Mouse (Mus musculus): ENCODE results near the gene Ggct.
A peak's percentile ranks its signal among the peaks of the same experiment; 100 is the strongest.

Ggct gene

GRCm38 (mm10) chr6:54992734-54993260 is at the start of gene Ggct:
Ggct (minus strand) TSS chr6:54992950.
- DNase-seq (ENCODE audit: low spot score): peak; percentile 95

GRCm38 (mm10) chr6:55040031-55040430 is 47.3 kb upstream of the Ggct start:
- no peak for DNase-seq (ENCODE audit: low spot score)

GRCm38 (mm10) chr6:55039446-55039783 is 46.7 kb upstream of the Ggct start:
- no peak for DNase-seq (ENCODE audit: low spot score)

- no peak for DNase-seq (ENCODE audit: low spot score)
These were observed 46.1 kb upstream of the Ggct start for GRCm38 (mm10) chr6:55038671-55039445.

GRCm38 (mm10) chr6:55037799-55038670 is 45.3 kb upstream of the Ggct start, which contains the start of gene Gars:
Gars (plus strand) TSS chr6:55038007.
- peak; percentile 88 for DNase-seq (ENCODE audit: low spot score)

GRCm38 (mm10) chr6:55036731-55037130 is 44.0 kb upstream of the Ggct start:
- no peak for DNase-seq (ENCODE audit: low spot score)

GRCm38 (mm10) chr6:55027642-55028041 is 34.9 kb upstream of the Ggct start:
- no peak for DNase-seq (ENCODE audit: low spot score)

- no peak for DNase-seq (ENCODE audit: low spot score)
These were observed 29.1 kb upstream of the Ggct start for GRCm38 (mm10) chr6:55021806-55022205.

- no peak for DNase-seq (ENCODE audit: low spot score)
These were observed 25.7 kb upstream of the Ggct start for GRCm38 (mm10) chr6:55018417-55018816.

- DNase-seq (ENCODE audit: low spot score): peak; percentile 36
These were observed 24.2 kb upstream of the Ggct start for GRCm38 (mm10) chr6:55016710-55017583.

GRCm38 (mm10) chr6:55016236-55016635 is 23.5 kb upstream of the Ggct start:
- DNase-seq (ENCODE audit: low spot score): peak; percentile 47

- DNase-seq (ENCODE audit: low spot score): no peak
These were observed 21.4 kb upstream of the Ggct start for GRCm38 (mm10) chr6:55014184-55014583.

GRCm38 (mm10) chr6:55012516-55012915 is 19.8 kb upstream of the Ggct start:
- DNase-seq (ENCODE audit: low spot score): no peak

- DNase-seq (ENCODE audit: low spot score): no peak
These were observed 17.8 kb upstream of the Ggct start for GRCm38 (mm10) chr6:55010330-55011091.

GRCm38 (mm10) chr6:55009391-55010230 is 16.9 kb upstream of the Ggct start:
- DNase-seq (ENCODE audit: low spot score): no peak

GRCm38 (mm10) chr6:55008401-55008800 is 15.7 kb upstream of the Ggct start:
- no peak for DNase-seq (ENCODE audit: low spot score)

- DNase-seq (ENCODE audit: low spot score): no peak
These were observed 10.8 kb upstream of the Ggct start for GRCm38 (mm10) chr6:55003559-55003958.

- DNase-seq (ENCODE audit: low spot score): no peak
These were observed 9.7 kb upstream of the Ggct start for GRCm38 (mm10) chr6:55002438-55002837.

- DNase-seq (ENCODE audit: low spot score): no peak
These were observed 8.6 kb upstream of the Ggct start for GRCm38 (mm10) chr6:55001320-55001719.

- no peak for DNase-seq (ENCODE audit: low spot score)
These were observed 5.0 kb upstream of the Ggct start for GRCm38 (mm10) chr6:54997726-54998125.
